Mouse (Mus musculus) gastrocnemius, adult 18-20 months (tissue): Measurements from ENCODE around the gene Mmadhc. TPM values are rescaled to one million over a fixed set of nuclear protein-coding genes. Genes with fewer than 3 reads are reported as not detected.

ENCODE experiments used
- DNase-seq: peaks from one replicate; pipeline ENCODE4 v3.0.0; 2021; ENCODE audit warnings: low spot score
- total RNA-seq, 2 experiments: library from RNA; stranded (reverse); gene quantifications; 2 replicates each; pipeline ENCODE4 v1.2.3; 2021

Mmadhc gene
- total RNA-seq, 2 experiments from 2014 or later = 98.6 to 114 TPM

DNA sequence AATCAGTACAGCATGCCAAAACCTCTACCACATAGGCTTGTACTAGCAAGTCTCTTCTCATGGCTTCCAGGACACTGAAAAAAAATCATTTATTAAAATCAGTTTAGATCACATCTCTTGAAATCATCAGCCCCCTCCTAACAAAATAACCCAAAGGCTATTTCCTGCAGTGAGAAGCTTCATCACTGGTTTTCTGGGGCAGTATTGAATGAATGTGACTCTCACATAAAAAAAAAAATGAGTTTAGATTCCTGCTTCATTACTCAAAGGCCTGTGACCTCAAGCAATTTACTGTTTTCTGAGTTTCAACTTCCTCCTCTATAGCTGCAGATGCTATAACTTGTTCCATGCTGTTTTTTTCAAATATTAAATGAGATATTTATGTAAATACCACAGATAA is 29.6 kb downstream of the Mmadhc start:
- DNase-seq = no peak

- DNase-seq = no peak
Observed at GRCm38 (mm10) chr2:50265215-50265785, 31.3 kb downstream of the Mmadhc start.

DNA sequence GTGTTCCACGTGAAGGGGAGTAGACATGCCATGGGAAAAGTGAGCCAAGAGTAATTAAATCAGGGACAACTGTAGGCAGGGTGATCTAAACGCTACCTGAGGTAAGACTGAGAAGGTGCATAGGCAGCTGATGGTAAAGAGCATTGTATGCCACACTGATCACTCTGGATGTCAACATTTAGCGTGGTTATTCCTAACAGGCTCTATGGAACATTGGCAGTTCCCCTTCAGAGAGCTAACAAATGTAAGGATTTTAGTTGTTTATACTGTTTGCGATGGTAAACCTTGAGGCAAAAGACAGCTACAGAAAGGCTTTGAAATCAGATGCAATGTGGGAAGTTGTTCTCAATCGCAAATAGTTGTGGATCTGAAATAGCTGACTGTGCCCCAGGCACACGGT is 32.5 kb downstream of the Mmadhc start:
- no peak for DNase-seq

DNA sequence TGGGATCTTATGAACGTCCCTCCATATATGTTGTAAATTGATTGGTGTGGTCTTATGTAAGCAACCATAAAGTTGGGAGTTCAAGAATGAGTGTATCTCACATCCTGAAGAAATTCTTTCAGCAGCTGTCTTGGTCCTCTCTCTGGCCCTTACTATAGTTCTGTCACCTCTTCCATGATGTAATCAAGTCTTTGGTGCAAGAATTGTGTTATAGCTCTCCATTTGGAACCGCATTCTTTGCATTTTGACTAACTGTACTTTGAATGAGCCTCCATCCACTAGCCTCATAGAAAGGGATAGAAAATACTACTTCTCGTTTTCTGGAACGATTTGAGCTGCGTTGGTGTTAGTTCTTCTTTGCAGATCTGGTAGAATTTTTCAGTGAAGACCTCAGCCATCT is 41.6 kb downstream of the Mmadhc start:
- no peak for DNase-seq

DNA sequence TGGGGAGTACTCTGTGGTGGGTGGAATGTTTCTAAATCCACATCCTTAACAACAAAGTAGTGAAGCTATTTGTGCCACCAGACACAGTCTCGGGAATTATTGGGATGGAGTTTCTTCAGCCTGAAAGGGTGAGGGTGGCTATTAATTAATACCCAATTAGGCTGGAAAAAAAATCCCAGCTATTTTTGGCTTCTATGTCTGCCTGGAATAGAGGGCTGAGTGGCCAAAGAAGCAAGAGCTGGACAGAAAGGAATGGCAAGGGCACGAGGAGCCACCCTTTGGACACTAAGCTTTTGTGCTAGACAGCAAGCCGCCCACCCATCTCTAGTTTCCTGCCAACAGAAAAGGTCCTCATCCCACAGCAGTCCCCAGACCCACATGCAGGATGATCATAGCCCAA is 48.0 kb downstream of the Mmadhc start:
- DNase-seq = no peak

DNA sequence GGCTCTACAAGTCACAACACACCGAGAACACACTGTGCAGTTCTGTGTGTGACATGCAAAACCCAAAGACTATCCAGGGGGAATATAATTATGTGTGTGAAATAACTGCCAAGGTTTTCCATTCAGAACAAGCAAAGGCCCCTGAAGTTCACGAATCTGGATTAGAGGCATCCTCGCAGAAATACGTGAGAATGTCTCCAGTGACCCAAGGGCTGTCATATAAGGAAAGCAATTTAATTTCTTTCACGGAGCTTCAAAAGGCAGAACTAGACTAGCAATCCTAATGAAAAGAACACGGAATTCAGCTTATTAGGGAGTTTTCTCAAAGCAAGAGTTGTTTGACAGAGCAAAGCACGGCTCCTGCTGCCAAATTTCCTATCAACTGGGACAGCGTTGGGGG is 63.1 kb downstream of the Mmadhc start:
- no peak for DNase-seq

Other genes starting within 250 kb of the Mmadhc start
- 1 to 10 TPM in 1 of 2 experiments, under 1 TPM in 1; 0.94 to 1.3 TPM for gene Lypd6, start 230.4 kb downstream of the Mmadhc start, total RNA-seq